ENCODE assay signal across 31 mouse cellular contexts in genomic region chr11:4310324-4310723, GRCm38 (mm10). TPM values are rescaled to one million over a fixed set of nuclear protein-coding genes. Genes with fewer than 3 reads are reported as not detected.
DNase-seq lines count a peak whose midpoint lies in the region; ATAC-seq and TF ChIP-seq lines count a peak whose summit lies in the region.
"Had no signal": no experiment of that assay in that cellular context is flagged by ENCODE, and none has a peak within 500 bp of the region (broad histone marks: within the 10 kb centered on the region; RNA-seq: fewer than 3 reads in every experiment).

No protein-coding gene starts in this region.

- H3K4me2 ChIP-seq in embryonic facial prominence, embryonic 11.5 days (ENCODE audit: low read depth, low read length): no peak overlapping the region
- H3K4me2 ChIP-seq in stomach, postnatal 0 days (replicated peaks; ENCODE audit: low read depth): no peak overlapping the region
- H3K4me2 ChIP-seq: embryonic facial prominence, embryonic 12.5 days; forebrain, embryonic 13.5 days; hindbrain, embryonic 15.5 days; liver, embryonic 12.5 days; neural tube, embryonic 13.5 days had no signal

- H3K9ac ChIP-seq in embryonic facial prominence, embryonic 11.5 days (replicated peaks; ENCODE audit: low read length): no peak overlapping the region
- H3K9ac ChIP-seq in stomach, postnatal 0 days (ENCODE audit: low read length): no peak overlapping the region
- H3K9ac ChIP-seq: embryonic facial prominence, embryonic 12.5 days; forebrain, embryonic 13.5 days; hindbrain, embryonic 15.5 days; liver, embryonic 12.5 days; liver, postnatal 0 days; neural tube, embryonic 13.5 days had no signal

- TF ChIP-seq CTCF in testis, adult 2 months (IDR thresholded peaks at IDR 0.05; ENCODE audit: control insufficient read depth, insufficient read depth, insufficient replicate concordance, low read depth, low read length): no peak
- peak; percentile 20 for TF ChIP-seq CTCF in stomach, postnatal 0 days (IDR thresholded peaks at IDR 0.05; ENCODE audit: low read depth)

- no peak overlapping the region for H3K4me3 ChIP-seq in embryonic facial prominence, embryonic 11.5 days (ENCODE audit: low read depth, low read length)
- H3K4me3 ChIP-seq in embryonic facial prominence, embryonic 10.5 days: no peak overlapping the region
- H3K4me3 ChIP-seq in testis, adult 2 months (ENCODE audit: control insufficient read depth, low read depth, low read length): no peak overlapping the region
- H3K4me3 ChIP-seq in stomach, postnatal 0 days (ENCODE audit: low read depth, low read length): no peak overlapping the region
- H3K4me3 ChIP-seq: embryonic facial prominence, embryonic 12.5 days; forebrain, embryonic 13.5 days; hindbrain, embryonic 10.5 days; hindbrain, embryonic 15.5 days; layer of hippocampus, adult 2 months; liver, embryonic 12.5 days; midbrain, embryonic 10.5 days; neural tube, embryonic 13.5 days had no signal

- peak; percentile 11 for DNase-seq in embryonic facial prominence, embryonic 11.5 days (ENCODE audit: low spot score)
- no peak for DNase-seq in embryonic facial prominence, embryonic 10.5 days (ENCODE audit: low spot score)
- DNase-seq in testis, postnatal 10 days (ENCODE audit: low spot score): no peak
- DNase-seq in R1 (ENCODE audit: low read depth, low spot score): peak; percentile 23
- DNase-seq in stomach, postnatal 0 days (ENCODE audit: low spot score): no peak
- DNase-seq in kidney, postnatal 14 days: no peak
- DNase-seq: adrenal gland, adult 8-10 months; cerebellum, adult 8-10 months; cerebellum, postnatal 25 days; gastrocnemius, postnatal 14 days; heart, postnatal 14 days; kidney, adult 2 months; kidney, postnatal 25 days; left cerebral cortex, postnatal 4 days; liver, postnatal 0 days; lung, postnatal 10 days; thymus, postnatal 14 days had no signal

- peaks cover 5% of the 10 kb centered on the region; the same call in 1 of the 2 replicates for H3K4me1 ChIP-seq in embryonic facial prominence, embryonic 11.5 days (ENCODE audit: control insufficient read depth, insufficient read depth, low read length)
- H3K4me1 ChIP-seq in embryonic facial prominence, embryonic 10.5 days: peaks cover 53% of the 10 kb centered on the region
- peaks cover 2% of the 10 kb centered on the region for H3K4me1 ChIP-seq in testis, adult 2 months (ENCODE audit: control insufficient read depth, insufficient read depth, low read length)
- H3K4me1 ChIP-seq in stomach, postnatal 0 days (replicated peaks; ENCODE audit: control insufficient read depth, insufficient read depth): no peaks in the 10 kb centered on the region
- H3K4me1 ChIP-seq: hindbrain, embryonic 15.5 days had no signal

- no peak for TF ChIP-seq EP300 in stomach, postnatal 0 days (optimal IDR thresholded peaks at IDR 0.05)

- no peaks in the 10 kb centered on the region for H3K9me3 ChIP-seq in embryonic facial prominence, embryonic 11.5 days (replicated peaks; ENCODE audit: control insufficient read depth, low read length)
- no peaks in the 10 kb centered on the region for H3K9me3 ChIP-seq in embryonic facial prominence, embryonic 10.5 days
- H3K9me3 ChIP-seq in stomach, postnatal 0 days (ENCODE audit: control insufficient read depth, low read length): no peaks in the 10 kb centered on the region
- H3K9me3 ChIP-seq: embryonic facial prominence, embryonic 12.5 days; forebrain, embryonic 13.5 days; hindbrain, embryonic 10.5 days; hindbrain, embryonic 15.5 days; liver, embryonic 12.5 days; midbrain, embryonic 10.5 days; neural tube, embryonic 13.5 days had no signal

- no peak for ATAC-seq in embryonic facial prominence, embryonic 11.5 days (replicated peaks; ENCODE audit: insufficient number of reproducible peaks, low FRiP score, low TSS enrichment, low read depth)
- no peak for ATAC-seq in stomach, postnatal 0 days (ENCODE audit: low FRiP score, low TSS enrichment)
- ATAC-seq in erythroblast, adult 5-6 weeks (replicated peaks; ENCODE audit: low FRiP score, poor library complexity, severe bottlenecking): no peak
- ATAC-seq: activated CD4-positive, CD25-positive, alpha-beta regulatory T cell, adult 4 months; CD4-positive, CD25-positive, alpha-beta regulatory T cell, adult 4 months; forebrain, embryonic 13.5 days; inflammation-experienced regulatory T-cells, adult 6 months; liver, embryonic 12.5 days; liver, postnatal 0 days; midbrain, embryonic 16.5 days had no signal

- no peaks in the 10 kb centered on the region for H3K27me3 ChIP-seq in embryonic facial prominence, embryonic 11.5 days (ENCODE audit: control insufficient read depth, insufficient read depth, low read length)
- H3K27me3 ChIP-seq in embryonic facial prominence, embryonic 10.5 days (replicated peaks; ENCODE audit: low read depth, poor library complexity, severe bottlenecking): peaks cover 56% of the 10 kb centered on the region
- no peaks in the 10 kb centered on the region for H3K27me3 ChIP-seq in testis, adult 2 months (ENCODE audit: control insufficient read depth, insufficient read depth, low read length)
- H3K27me3 ChIP-seq in stomach, postnatal 0 days (ENCODE audit: control insufficient read depth, insufficient read depth, low read length): no peaks in the 10 kb centered on the region
- H3K27me3 ChIP-seq: hindbrain, embryonic 15.5 days; liver, embryonic 12.5 days; neural tube, embryonic 13.5 days had no signal

- 83% methylated on average over 4 of the region's 4 CpGs for WGBS in embryonic facial prominence, embryonic 11.5 days
- WGBS in embryonic facial prominence, embryonic 10.5 days: 82% methylated on average over 4 of the region's 4 CpGs
- WGBS in stomach, postnatal 0 days: 86% methylated on average over 4 of the region's 4 CpGs

- H3K27ac ChIP-seq in embryonic facial prominence, embryonic 11.5 days (replicated peaks; ENCODE audit: low read depth, low read length): no peak overlapping the region
- no peak overlapping the region for H3K27ac ChIP-seq in embryonic facial prominence, embryonic 10.5 days (replicated peaks)
- peak overlapping the region; percentile 54; the same call in 1 of the 2 replicates for H3K27ac ChIP-seq in testis, adult 2 months (ENCODE audit: control insufficient read depth, insufficient read depth, low read depth, low read length)
- H3K27ac ChIP-seq in stomach, postnatal 0 days (replicated peaks): no peak overlapping the region
- H3K27ac ChIP-seq: forebrain, embryonic 13.5 days; hindbrain, embryonic 10.5 days; hindbrain, embryonic 15.5 days; layer of hippocampus, adult 2 months; liver, embryonic 12.5 days; midbrain, embryonic 10.5 days; neural tube, embryonic 13.5 days had no signal

- no peaks in the 10 kb centered on the region for H3K36me3 ChIP-seq in embryonic facial prominence, embryonic 11.5 days (replicated peaks; ENCODE audit: control insufficient read depth, insufficient read depth, low read depth, low read length)
- H3K36me3 ChIP-seq in embryonic facial prominence, embryonic 10.5 days (replicated peaks): no peaks in the 10 kb centered on the region
- no peaks in the 10 kb centered on the region for H3K36me3 ChIP-seq in testis, adult 2 months (ENCODE audit: control insufficient read depth, insufficient read depth, low read length)
- H3K36me3 ChIP-seq in stomach, postnatal 0 days (ENCODE audit: control insufficient read depth, insufficient read depth, low read length): no peaks in the 10 kb centered on the region
- H3K36me3 ChIP-seq: embryonic facial prominence, embryonic 12.5 days; hindbrain, embryonic 10.5 days; hindbrain, embryonic 15.5 days; liver, embryonic 12.5 days; midbrain, embryonic 10.5 days; neural tube, embryonic 13.5 days had no signal

- TF ChIP-seq POLR2A in testis, adult 2 months (IDR thresholded peaks at IDR 0.05; ENCODE audit: control insufficient read depth, low read depth, low read length): no peak

RNA-seq across cellular contexts. Expression of gene Lif, which starts 53.0 kb away (rescaled TPM):
- 0.07 and 0.14 TPM in 2 replicates for polyA plus RNA-seq in embryonic facial prominence, embryonic 11.5 days (2014; fragmentation: Nextera tagmentation; extraction: Ambion mirVana)
- polyA plus RNA-seq in embryonic facial prominence, embryonic 10.5 days (2016; fragmentation: Nextera tagmentation; extraction: Ambion mirVana): 0.09 and 0.36 TPM in 2 replicates
- polyA plus RNA-seq in testis, adult 2 months (2012; rRNA removed): 0.21 and 0.28 TPM in 2 replicates
- polyA plus RNA-seq in stomach, postnatal 0 days (2015; fragmentation: Nextera tagmentation; extraction: Ambion mirVana): 0.61 and 1.1 TPM in 2 replicates
- total RNA-seq in erythroblast, adult 5-6 weeks (2015; ENCODE audit: low replicate concordance): not detected in 2 replicates
- total RNA-seq in erythroblast, adult 5-6 weeks (2017; ENCODE audit: low replicate concordance): not detected in 2 replicates
- polyA plus RNA-seq: liver, embryonic 12.5 days; liver, postnatal 0 days; neural tube, embryonic 13.5 days had no signal

Comparison
In these comparisons a context has a peak if more than half of its experiments do, and no peak if none do; other contexts are left out.
1. DNase-seq: peak in embryonic facial prominence, embryonic 11.5 days (single experiment) and R1 (single experiment); none in embryonic facial prominence, embryonic 10.5 days (single experiment), testis, postnatal 10 days (single experiment), stomach, postnatal 0 days (single experiment) and kidney, postnatal 14 days (single experiment).